Mouse (Mus musculus) cerebellum, adult 2 months (tissue): ENCODE data around the gene Dusp7.

Source experiments
- CTCF ChIP-seq: fragments of 200-500 bp; IDR thresholded peaks from 2 replicates; pipeline ENCODE4 v1.5.1; 2011; ENCODE audit warnings: low read depth, mild to moderate bottlenecking, control low read depth, low read length, moderate library complexity, borderline replicate concordance; ENCODE audit not compliant: insufficient read depth
- POLR2A ChIP-seq: fragments of 200-500 bp; IDR thresholded peaks from 2 replicates; pipeline ENCODE4 v1.6.1; 2011; ENCODE audit warnings: low read length, control low read depth, borderline replicate concordance; ENCODE audit not compliant: insufficient read depth

DNA sequence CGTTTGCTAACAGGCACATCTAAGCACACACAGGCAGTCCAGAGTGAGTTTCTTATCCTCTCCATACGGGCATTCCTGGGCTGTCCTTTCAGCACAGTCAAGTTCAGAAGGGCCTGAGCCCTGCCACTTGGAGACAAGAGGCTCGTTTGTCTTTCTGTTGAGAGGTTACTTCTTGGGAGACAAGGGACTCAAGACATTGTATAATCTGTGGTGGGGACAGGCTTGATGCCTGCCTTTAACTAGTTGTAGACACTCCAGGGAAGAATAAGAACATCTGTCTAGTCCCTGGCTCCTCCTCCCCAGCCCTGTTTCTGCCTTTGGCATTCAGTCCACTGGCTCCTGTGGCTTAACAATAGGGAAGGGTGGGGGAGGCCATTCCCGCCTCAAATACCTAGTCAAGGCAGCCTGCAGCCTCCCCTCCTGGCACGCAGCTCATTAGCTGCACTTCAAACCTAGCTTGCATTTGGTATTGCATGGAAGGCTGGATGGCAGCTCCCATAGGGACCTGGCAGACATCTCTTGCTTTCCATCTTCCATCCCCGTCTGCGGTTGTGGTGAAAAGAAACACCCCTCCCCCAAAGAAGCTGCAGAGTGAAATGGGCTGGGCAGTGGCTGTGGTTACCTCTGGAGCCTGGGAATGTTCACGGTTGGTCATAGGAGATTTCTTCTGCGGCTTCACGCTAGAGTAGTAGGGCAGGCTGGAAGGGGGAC lies 29.8 kb upstream of the Dusp7 start:
- TF ChIP-seq CTCF (no peak), POLR2A (no peak)
